Mouse (Mus musculus): ENCODE data around the gene Slc6a2. TPM values are rescaled to one million over a fixed set of nuclear protein-coding genes. Genes with fewer than 3 reads are reported as not detected.

The Slc6a2 gene
- polyA plus RNA-seq (2015; fragmentation: Nextera tagmentation; extraction: Ambion mirVana), result 0.13 TPM in 1 of 2 replicates, not detected in the other

GRCm38 (mm10) chr8:92959779-92960178 lies at the start of gene Slc6a2:
Gene Slc6a2 (plus strand): TSS chr8:92960079.
- Histone ChIP-seq H3K9ac (peak within 1 kb of the TSS; percentile 58), H3K4me2 (peak within 1 kb of the TSS; percentile 71), H3K4me3 (peak within 1 kb of the TSS; percentile 39), H3K9me3 (no peaks in the 10 kb centered on the region), H3K4me1 (replicated peaks) (peaks cover 14% of the 10 kb centered on the region), H3K36me3 (no peaks in the 10 kb centered on the region), H3K27me3 (peaks cover 63% of the 10 kb centered on the region), H3K27ac (replicated peaks) (no peak within 1 kb of the TSS)
- WGBS, result 73% methylated on average over 10 of the region's 10 CpGs
- ATAC-seq (ENCODE audit: low read depth), result no peak

- Histone ChIP-seq H3K9me3 (no peaks in the 10 kb centered on the region), H3K9ac (no peak overlapping the region), H3K27me3 (no peaks in the 10 kb centered on the region), H3K4me2 (no peak overlapping the region), H3K27ac (replicated peaks) (no peak overlapping the region), H3K4me3 (no peak overlapping the region), H3K4me1 (replicated peaks) (no peaks in the 10 kb centered on the region), H3K36me3 (no peaks in the 10 kb centered on the region)
- ATAC-seq (ENCODE audit: low read depth), result no peak
- 90% methylated on average over 3 of the region's 3 CpGs for WGBS
These were observed 48.4 kb upstream of the Slc6a2 start for GRCm38 (mm10) chr8:92911477-92911876.

- H3K4me2 ChIP-seq, result no peak overlapping the region
- no peaks in the 10 kb centered on the region for H3K4me1 ChIP-seq (replicated peaks)
- WGBS, result 84% methylated on average over 7 of the region's 7 CpGs
- H3K27me3 ChIP-seq, result no peaks in the 10 kb centered on the region
- H3K9me3 ChIP-seq, result no peaks in the 10 kb centered on the region
- no peak for ATAC-seq (ENCODE audit: low read depth)
- H3K27ac ChIP-seq (replicated peaks), result no peak overlapping the region
- no peak overlapping the region for H3K9ac ChIP-seq
- H3K36me3 ChIP-seq, result no peaks in the 10 kb centered on the region
- H3K4me3 ChIP-seq, result no peak overlapping the region
These were observed 46.5 kb upstream of the Slc6a2 start for GRCm38 (mm10) chr8:92913396-92913795.

GRCm38 (mm10) chr8:92916082-92916481 lies 43.8 kb upstream of the Slc6a2 start:
- Histone ChIP-seq H3K4me2 (no peak overlapping the region), H3K27ac (replicated peaks) (no peak overlapping the region), H3K9ac (no peak overlapping the region), H3K36me3 (no peaks in the 10 kb centered on the region), H3K27me3 (no peaks in the 10 kb centered on the region), H3K9me3 (no peaks in the 10 kb centered on the region), H3K4me1 (replicated peaks) (no peaks in the 10 kb centered on the region), H3K4me3 (no peak overlapping the region)
- WGBS, result 86% methylated on average over 3 of the region's 3 CpGs
- ATAC-seq (ENCODE audit: low read depth), result no peak

- Histone ChIP-seq H3K27me3 (no peaks in the 10 kb centered on the region), H3K4me2 (no peak overlapping the region), H3K27ac (replicated peaks) (no peak overlapping the region), H3K4me3 (no peak overlapping the region), H3K9ac (no peak overlapping the region), H3K4me1 (replicated peaks) (no peaks in the 10 kb centered on the region), H3K9me3 (no peaks in the 10 kb centered on the region), H3K36me3 (no peaks in the 10 kb centered on the region)
- WGBS, result 57% methylated on average over 3 of the region's 3 CpGs
- ATAC-seq (ENCODE audit: low read depth), result no peak
These were observed 38.1 kb upstream of the Slc6a2 start for GRCm38 (mm10) chr8:92921768-92922167.

GRCm38 (mm10) chr8:92928986-92929385 lies 30.9 kb upstream of the Slc6a2 start:
- no peak for ATAC-seq (ENCODE audit: low read depth)
- WGBS, result 75% methylated on average over 4 of the region's 4 CpGs
- Histone ChIP-seq H3K27ac (replicated peaks) (no peak overlapping the region), H3K9me3 (peaks cover 7% of the 10 kb centered on the region; the same call in 1 of the 2 replicates), H3K4me2 (no peak overlapping the region), H3K4me1 (replicated peaks) (no peaks in the 10 kb centered on the region), H3K36me3 (no peaks in the 10 kb centered on the region), H3K27me3 (no peaks in the 10 kb centered on the region), H3K9ac (no peak overlapping the region), H3K4me3 (no peak overlapping the region)

- H3K27me3 ChIP-seq, result no peaks in the 10 kb centered on the region
- H3K4me3 ChIP-seq, result no peak overlapping the region
- H3K27ac ChIP-seq (replicated peaks), result no peak overlapping the region
- 79% methylated on average over 4 of the region's 4 CpGs for WGBS
- no peak overlapping the region for H3K9ac ChIP-seq
- no peaks in the 10 kb centered on the region for H3K4me1 ChIP-seq (replicated peaks)
- ATAC-seq (ENCODE audit: low read depth), result no peak
- no peak overlapping the region for H3K4me2 ChIP-seq
- H3K36me3 ChIP-seq, result no peaks in the 10 kb centered on the region
- H3K9me3 ChIP-seq, result no peaks in the 10 kb centered on the region
These were observed 21.8 kb upstream of the Slc6a2 start for GRCm38 (mm10) chr8:92938056-92938455.

- no peak overlapping the region for H3K27ac ChIP-seq (replicated peaks)
- H3K36me3 ChIP-seq, result no peaks in the 10 kb centered on the region
- H3K4me1 ChIP-seq (replicated peaks), result no peaks in the 10 kb centered on the region
- WGBS, result 87% methylated on average over 4 of the region's 4 CpGs
- no peak overlapping the region for H3K4me2 ChIP-seq
- H3K27me3 ChIP-seq, result no peaks in the 10 kb centered on the region
- no peaks in the 10 kb centered on the region for H3K9me3 ChIP-seq
- no peak overlapping the region for H3K4me3 ChIP-seq
- ATAC-seq (ENCODE audit: low read depth), result no peak
- H3K9ac ChIP-seq, result no peak overlapping the region
These were observed 10.8 kb upstream of the Slc6a2 start for GRCm38 (mm10) chr8:92949071-92949470.

- no peak for ATAC-seq (ENCODE audit: low read depth)
- Histone ChIP-seq H3K9me3 (no peaks in the 10 kb centered on the region), H3K36me3 (no peaks in the 10 kb centered on the region), H3K27me3 (no peaks in the 10 kb centered on the region), H3K4me3 (no peak overlapping the region), H3K4me2 (no peak overlapping the region), H3K9ac (no peak overlapping the region), H3K4me1 (replicated peaks) (no peaks in the 10 kb centered on the region), H3K27ac (replicated peaks) (no peak overlapping the region)
- WGBS, result 78% methylated on average over 12 of the region's 12 CpGs
These were observed 9.1 kb upstream of the Slc6a2 start for GRCm38 (mm10) chr8:92950639-92951371.

- peaks cover 11% of the 10 kb centered on the region for H3K27me3 ChIP-seq
- H3K36me3 ChIP-seq, result no peaks in the 10 kb centered on the region
- ATAC-seq (ENCODE audit: low read depth), result no peak
- no peak overlapping the region for H3K4me2 ChIP-seq
- no peak overlapping the region for H3K4me3 ChIP-seq
- H3K9ac ChIP-seq, result no peak overlapping the region
- 92% methylated on average over 5 of the region's 5 CpGs for WGBS
- no peak overlapping the region for H3K27ac ChIP-seq (replicated peaks)
- no peaks in the 10 kb centered on the region for H3K4me1 ChIP-seq (replicated peaks)
- H3K9me3 ChIP-seq, result no peaks in the 10 kb centered on the region
These were observed 5.8 kb upstream of the Slc6a2 start for GRCm38 (mm10) chr8:92954044-92954443.

GRCm38 (mm10) chr8:92960451-92960911 lies 602 bp downstream of the Slc6a2 start:
- Histone ChIP-seq H3K9me3 (no peaks in the 10 kb centered on the region), H3K36me3 (no peaks in the 10 kb centered on the region), H3K9ac (peak overlapping the region; percentile 58), H3K27ac (replicated peaks) (no peak overlapping the region), H3K4me3 (peak overlapping the region; percentile 39), H3K4me2 (peak overlapping the region; percentile 71), H3K4me1 (replicated peaks) (peaks cover 14% of the 10 kb centered on the region), H3K27me3 (peaks cover 63% of the 10 kb centered on the region)
- WGBS, result under 1% methylated on average over 42 of the region's 42 CpGs
- ATAC-seq (ENCODE audit: low read depth), result no peak

- H3K9ac ChIP-seq, result no peak overlapping the region
- H3K27ac ChIP-seq (replicated peaks), result no peak overlapping the region
- no peaks in the 10 kb centered on the region for H3K36me3 ChIP-seq
- peak overlapping the region; percentile 71 for H3K4me2 ChIP-seq
- peaks cover 14% of the 10 kb centered on the region for H3K4me1 ChIP-seq (replicated peaks)
- H3K4me3 ChIP-seq, result peak overlapping the region; percentile 39
- H3K27me3 ChIP-seq, result peaks cover 63% of the 10 kb centered on the region
- ATAC-seq (ENCODE audit: low read depth), result no peak
- H3K9me3 ChIP-seq, result no peaks in the 10 kb centered on the region
- 2% methylated on average over 25 of the region's 25 CpGs for WGBS
These were observed 1.2 kb downstream of the Slc6a2 start for GRCm38 (mm10) chr8:92961088-92961487.

GRCm38 (mm10) chr8:92964556-92964955 lies 4.7 kb downstream of the Slc6a2 start:
- no peak overlapping the region for H3K9ac ChIP-seq
- peaks cover 47% of the 10 kb centered on the region for H3K27me3 ChIP-seq
- peaks cover 14% of the 10 kb centered on the region for H3K4me1 ChIP-seq (replicated peaks)
- no peak overlapping the region for H3K4me3 ChIP-seq
- H3K36me3 ChIP-seq, result no peaks in the 10 kb centered on the region
- H3K4me2 ChIP-seq, result no peak overlapping the region
- ATAC-seq (ENCODE audit: low read depth), result no peak
- WGBS, result 79% methylated on average over 2 of the region's 2 CpGs
- H3K27ac ChIP-seq (replicated peaks), result no peak overlapping the region
- no peaks in the 10 kb centered on the region for H3K9me3 ChIP-seq
